8 mouse cellular contexts compared by ENCODE assay signal in the genomic region with DNA sequence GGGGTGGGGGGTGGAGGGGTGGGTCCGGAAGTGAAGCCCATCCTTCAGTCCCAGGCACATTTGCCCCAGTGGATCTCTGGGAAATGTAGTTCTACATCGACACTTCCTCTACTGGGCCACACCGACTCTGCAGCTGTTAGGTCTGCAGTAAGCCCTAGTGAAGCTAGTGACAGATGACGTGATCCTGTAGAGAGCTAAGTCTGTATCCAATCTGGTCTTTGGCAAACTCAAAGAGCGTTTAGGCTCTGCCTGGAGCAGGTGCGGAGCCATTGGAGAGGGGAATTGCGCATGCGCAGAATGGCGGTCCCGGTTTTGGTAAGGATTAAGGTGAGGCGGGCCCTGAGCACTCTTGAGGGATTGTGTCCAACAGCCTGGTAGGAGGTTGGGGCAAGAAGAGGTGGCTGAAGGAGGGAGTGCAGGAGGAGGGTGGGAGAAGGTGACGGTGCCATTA. TPM values are rescaled to one million over a fixed set of nuclear protein-coding genes. Genes with fewer than 3 reads are reported as not detected.
DNase-seq lines count a peak whose midpoint lies in the region; ATAC-seq lines count a peak whose summit lies in the region.

A gene (plus strand): TSS at position 102 of the 451 bp plus-strand sequence.

- DNase-seq in fibroblast of lung, adult 2 months (ENCODE audit: low read depth), result peak; percentile 44
- peak; percentile 93 for DNase-seq in kidney, postnatal 10 days
- DNase-seq in liver, embryonic 11.5 days (ENCODE audit: low spot score), result peak; percentile 85
- peak; percentile 87 for DNase-seq in naive thymus-derived CD4-positive, alpha-beta T cell, adult 2 months (ENCODE audit: low read depth)
- peak; percentile 89 for DNase-seq in splenic B cell, adult 2 months (ENCODE audit: low read depth, low spot score)

- 0% methylated on average over 12 of the region's 12 CpGs for WGBS in heart, embryonic 14.5 days
- WGBS in liver, embryonic 11.5 days, result under 1% methylated on average over 12 of the region's 12 CpGs

- ATAC-seq in CD4-positive, CD25-positive, alpha-beta regulatory T cell, adult 4 months, result peak; percentile 46
- peak; percentile 26 for ATAC-seq in heart, embryonic 14.5 days (ENCODE audit: insufficient number of reproducible peaks, insufficient read depth, low FRiP score, low read depth)
- ATAC-seq in liver, embryonic 11.5 days (replicated peaks; ENCODE audit: low FRiP score), result peak; percentile 58

- H3K9ac ChIP-seq in heart, embryonic 14.5 days (ENCODE audit: low read length), result peak within 1 kb of the TSS; percentile 67
- peak within 1 kb of the TSS; percentile 80 for H3K9ac ChIP-seq in liver, embryonic 11.5 days (ENCODE audit: low read depth, low read length)

- H3K36me3 ChIP-seq in heart, embryonic 14.5 days (ENCODE audit: control insufficient read depth, insufficient read depth, low read length), result peaks cover 41% of the 10 kb centered on the region
- H3K36me3 ChIP-seq in liver, embryonic 11.5 days (ENCODE audit: control insufficient read depth, insufficient read depth, low read length), result peaks cover 18% of the 10 kb centered on the region
- H3K36me3 ChIP-seq in splenic B cell, adult 2 months (ENCODE audit: control insufficient read depth, insufficient read depth, low read length, poor library complexity, severe bottlenecking), result peaks cover 5% of the 10 kb centered on the region

- H3K27me3 ChIP-seq in heart, embryonic 14.5 days (ENCODE audit: control insufficient read depth, insufficient read depth, low read length), result no peaks in the 10 kb centered on the region
- no peaks in the 10 kb centered on the region for H3K27me3 ChIP-seq in liver, embryonic 11.5 days (replicated peaks; ENCODE audit: control insufficient read depth, insufficient read depth, low read length)
- H3K27me3 ChIP-seq in splenic B cell, adult 2 months (ENCODE audit: control insufficient read depth, insufficient read depth, low read length, poor library complexity, severe bottlenecking), result no peaks in the 10 kb centered on the region

- H3K4me2 ChIP-seq in heart, embryonic 14.5 days (ENCODE audit: low read length), result peak within 1 kb of the TSS; percentile 69
- peak within 1 kb of the TSS; percentile 82 for H3K4me2 ChIP-seq in liver, embryonic 11.5 days

- H3K9me3 ChIP-seq in heart, embryonic 14.5 days (ENCODE audit: control insufficient read depth, low read length), result no peaks in the 10 kb centered on the region
- no peaks in the 10 kb centered on the region for H3K9me3 ChIP-seq in liver, embryonic 11.5 days (ENCODE audit: control insufficient read depth, low read length)

- peaks cover 4% of the 10 kb centered on the region; the same call in 1 of the 2 replicates for H3K4me1 ChIP-seq in brown adipose tissue, adult 24 weeks (ENCODE audit: control insufficient read depth, insufficient read depth, insufficient read length, low read length)
- peaks cover 2 to 14% of the 10 kb centered on the region in 2 experiments; a peak in 3 of 4 replicates for H3K4me1 ChIP-seq in heart, embryonic 14.5 days (ENCODE audit: control insufficient read depth in 2 of 2, insufficient read depth in 2 of 2, low read length in 2 of 2)
- peaks cover 14% of the 10 kb centered on the region for H3K4me1 ChIP-seq in liver, embryonic 11.5 days (replicated peaks; ENCODE audit: control insufficient read depth, insufficient read depth, low read length)

- H3K27ac ChIP-seq in brown adipose tissue, adult 24 weeks (replicated peaks; ENCODE audit: low read depth, low read length), result peak within 1 kb of the TSS; percentile 47
- H3K27ac ChIP-seq in heart, embryonic 14.5 days (replicated peaks in 1 of 2; ENCODE audit: control insufficient read depth in 1 of 2, insufficient read depth in 1 of 2, low read depth in 2 of 2, low read length in 2 of 2), result peak within 1 kb of the TSS; percentile 89 to 94
- H3K27ac ChIP-seq in liver, embryonic 11.5 days (ENCODE audit: low read depth, low read length), result peak within 1 kb of the TSS; percentile 83

- peak within 1 kb of the TSS; percentile 62 for H3K4me3 ChIP-seq in brown adipose tissue, adult 24 weeks (ENCODE audit: insufficient read depth, low read depth, low read length)
- peak within 1 kb of the TSS; percentile 59 to 94 for H3K4me3 ChIP-seq in heart, embryonic 14.5 days (ENCODE audit: control insufficient read depth in 1 of 2, insufficient read depth in 1 of 2, low read depth in 1 of 2, low read length in 2 of 2)
- H3K4me3 ChIP-seq in liver, embryonic 11.5 days (ENCODE audit: low read depth, low read length), result peak within 1 kb of the TSS; percentile 64

RNA-seq across cellular contexts. Expression of the gene that starts here (rescaled TPM):
- 1 to 10 TPM; 4.0 to 4.5 TPM for polyA plus RNA-seq in CD4-positive, CD25-positive, alpha-beta regulatory T cell, adult 4 months (2017; shearing (Covaris generic))
- polyA plus RNA-seq in brown adipose tissue, adult 24 weeks (2012; ENCODE audit: insufficient read depth, insufficient read length, missing spikeins), result 1.7 and 3.0 TPM in 2 replicates
- 2.4 and 2.7 TPM in 2 replicates for polyA plus RNA-seq in heart, embryonic 14.5 days (2014; fragmentation: Nextera tagmentation; extraction: Ambion mirVana)
- 3.4 and 3.6 TPM in 2 replicates for polyA plus RNA-seq in liver, embryonic 11.5 days (2014; fragmentation: Nextera tagmentation; extraction: Ambion mirVana)

Comparison
In these comparisons a context has a peak if more than half of its experiments do, and no peak if none do; other contexts are left out.
1. Peak in every context shown above with its lines: DNase-seq, ATAC-seq, H3K4me3 ChIP-seq and H3K27ac ChIP-seq.